Mouse (Mus musculus): Measurements from ENCODE around the gene Prpsap1.
"Not testable (repeated sequence)": the region's sequence is repeated elsewhere in the genome, so short reads cannot be mapped to it uniquely, and the experiment has no call there.

The Prpsap1 gene

GRCm38 (mm10) chr11:116515330-116516020 is 21.5 kb upstream of the Prpsap1 start:
- DNase-seq (ENCODE audit: low spot score in 2 of 2) = no peak

DNA sequence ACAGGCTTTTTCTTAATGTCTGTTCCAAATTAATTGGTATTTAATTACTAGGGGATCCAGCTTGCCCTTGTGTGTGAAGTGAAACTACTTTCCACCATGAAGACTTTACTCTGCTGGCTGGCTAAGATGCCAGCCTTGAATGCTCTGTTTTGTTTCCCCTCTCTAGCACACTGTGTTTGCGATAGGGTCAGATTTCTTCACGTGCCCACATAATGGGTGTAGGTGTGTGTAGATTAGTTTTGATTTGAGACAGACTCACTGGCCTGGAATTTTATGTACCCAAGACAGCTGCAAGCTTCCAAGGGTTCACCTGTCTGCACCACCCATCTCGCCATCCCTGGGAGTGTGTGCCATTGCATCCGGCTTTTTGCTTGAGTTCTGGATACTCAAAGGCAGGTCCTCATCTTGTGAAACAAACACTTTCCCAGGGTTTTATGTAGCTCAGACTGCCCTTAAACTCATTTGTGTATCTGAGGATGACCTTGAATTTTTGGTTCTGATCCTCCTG is 19.6 kb upstream of the Prpsap1 start:
- DNase-seq (ENCODE audit: low spot score in 2 of 2) = no peak

DNA sequence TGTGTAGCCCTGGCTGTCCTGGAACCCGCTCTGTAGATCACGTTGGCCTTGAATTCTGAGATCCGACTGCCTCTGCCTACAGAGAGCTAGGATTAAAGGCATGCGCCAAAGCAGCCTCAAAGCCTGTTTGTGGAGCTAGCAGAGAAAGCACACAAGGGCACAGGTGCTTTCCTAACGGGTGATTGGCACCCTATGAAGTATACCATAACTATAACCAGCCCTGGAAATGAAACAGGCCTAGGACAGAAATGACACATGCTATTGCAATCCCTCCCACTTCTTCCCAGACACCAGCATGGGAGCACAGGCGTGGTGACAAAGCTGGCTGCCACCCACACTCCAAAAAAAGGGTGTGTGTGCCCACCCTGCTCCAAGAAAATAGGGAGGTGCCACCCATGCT is 19.0 kb upstream of the Prpsap1 start:
- DNase-seq (ENCODE audit: low spot score in 2 of 2) = no peak

- no peak for DNase-seq (ENCODE audit: low spot score in 2 of 2)
Measured at GRCm38 (mm10) chr11:116512154-116512553, 18.2 kb upstream of the Prpsap1 start.

DNA sequence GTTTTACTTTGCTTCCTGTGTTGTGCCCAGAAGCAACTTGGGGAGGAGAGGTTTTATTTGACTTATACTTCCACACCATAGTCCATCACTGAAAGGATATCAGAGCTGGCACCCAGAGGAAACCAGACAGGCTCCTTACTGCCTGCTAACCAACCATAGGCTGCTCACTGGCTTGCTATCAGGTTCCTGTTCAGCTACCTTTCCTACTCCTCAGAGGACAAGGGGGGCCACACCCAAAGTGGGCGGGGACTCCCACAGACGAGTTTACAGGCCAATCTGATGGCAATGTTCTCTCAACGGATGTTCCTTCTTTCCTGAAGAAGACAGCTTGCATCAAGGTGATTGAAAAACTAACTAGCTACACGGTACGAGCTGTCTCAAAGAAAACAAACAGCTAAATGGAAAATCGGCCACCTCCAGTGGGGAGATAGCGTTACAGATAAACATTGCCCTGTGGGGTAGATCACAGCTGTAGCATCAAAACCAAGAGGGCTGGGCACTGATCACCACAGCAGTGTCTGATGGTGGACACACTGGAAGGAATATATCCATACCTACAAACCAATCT is 17.4 kb upstream of the Prpsap1 start:
- DNase-seq (ENCODE audit: low spot score in 2 of 2) = no peak

DNA sequence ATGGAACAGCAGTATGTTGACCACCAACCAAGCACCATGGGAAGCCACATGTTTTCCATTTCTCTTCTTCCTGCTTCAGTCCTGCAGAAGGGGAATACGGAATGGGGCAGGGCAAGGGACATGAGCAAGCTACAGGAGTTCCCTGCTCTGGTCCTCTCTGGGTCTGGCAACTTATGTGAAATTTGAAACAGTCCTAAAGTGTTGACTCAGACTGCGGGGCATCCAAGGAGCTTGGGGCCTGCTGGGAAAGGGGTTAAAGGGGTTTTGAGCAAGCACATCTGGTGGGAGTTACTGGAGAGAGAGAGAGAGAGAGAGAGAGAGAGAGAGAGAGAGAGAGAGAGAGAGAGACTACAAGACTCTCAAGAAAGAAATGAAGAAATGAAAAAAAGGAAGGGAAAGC is 14.7 kb upstream of the Prpsap1 start:
- DNase-seq (ENCODE audit: low spot score in 2 of 2) = no peak

DNA sequence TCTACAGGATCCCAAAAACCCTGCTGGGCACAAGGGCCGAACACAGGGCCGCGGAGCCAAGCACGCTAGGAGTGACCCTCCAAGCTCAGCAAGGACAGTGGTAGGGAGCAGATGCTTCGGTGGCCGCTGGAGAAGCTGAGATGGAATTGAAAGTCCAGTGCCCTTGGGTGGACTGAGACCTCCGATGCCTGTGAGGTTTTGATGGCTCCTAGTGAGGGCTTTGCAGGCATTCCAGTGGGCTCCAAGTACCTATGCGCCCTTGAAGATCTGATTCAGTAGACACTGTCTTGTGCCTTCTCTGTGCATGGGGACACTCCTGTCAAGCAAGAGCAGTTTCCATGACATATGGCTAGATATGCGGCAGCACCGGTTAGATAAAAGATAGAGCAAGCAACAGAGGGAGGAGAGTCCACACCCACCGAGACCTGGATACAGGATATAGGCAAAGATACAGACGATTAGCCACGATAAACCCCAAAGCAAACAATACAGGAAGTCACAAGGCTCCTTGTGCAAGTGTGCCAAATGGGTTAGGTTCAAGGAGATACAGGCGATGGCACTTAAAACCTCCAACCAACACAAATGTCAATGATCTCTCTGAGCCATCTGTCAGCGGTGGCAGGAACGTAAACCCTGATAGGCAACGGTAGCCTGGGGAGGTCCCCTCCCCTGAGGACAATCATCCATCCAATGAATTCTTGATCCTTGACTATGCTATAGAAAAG is 12.3 kb upstream of the Prpsap1 start:
- no peak for DNase-seq (ENCODE audit: low spot score in 2 of 2)

DNA sequence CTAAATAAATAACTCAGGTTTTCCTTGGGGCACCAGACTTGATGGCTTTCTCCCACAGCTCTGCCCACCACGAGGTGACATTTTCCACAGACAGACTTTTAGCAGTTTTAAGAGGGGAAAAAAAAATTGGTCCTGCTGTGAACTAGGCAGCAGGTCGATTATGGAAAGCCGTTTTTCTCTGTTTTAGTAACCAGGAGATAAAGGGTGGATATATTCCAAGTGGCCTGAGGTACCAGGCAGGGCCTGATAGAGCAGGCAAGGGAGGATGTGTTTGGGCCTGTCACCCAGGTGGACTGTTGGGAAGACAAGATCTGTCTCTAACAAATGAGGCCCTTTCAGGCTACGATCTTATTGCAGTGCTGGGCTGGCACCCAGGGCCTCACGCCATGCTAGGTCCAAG is 11.6 kb upstream of the Prpsap1 start:
- no peak for DNase-seq (ENCODE audit: low spot score in 2 of 2)

DNA sequence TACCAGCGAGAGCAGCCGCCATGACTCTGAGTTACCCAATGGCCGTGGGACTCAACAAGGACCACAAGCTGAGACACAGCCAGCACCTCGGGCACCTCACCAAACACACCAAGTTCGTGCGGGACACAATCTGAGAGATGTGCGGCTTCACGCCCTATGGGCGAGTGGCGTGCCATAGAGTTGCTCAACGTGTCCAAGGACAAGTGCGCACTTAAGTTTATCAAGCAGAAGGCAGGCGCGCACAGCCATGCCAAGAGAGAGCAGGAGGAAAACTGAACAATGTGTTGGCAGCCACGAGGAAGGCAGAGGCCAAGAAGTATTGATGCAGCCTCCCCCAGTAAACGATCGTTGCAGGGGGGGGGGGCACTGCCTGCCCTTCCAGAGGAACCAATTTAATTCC is 10.5 kb upstream of the Prpsap1 start:
- no peak for DNase-seq (ENCODE audit: low spot score in 2 of 2)

GRCm38 (mm10) chr11:116501005-116501746 is 7.2 kb upstream of the Prpsap1 start:
- DNase-seq (ENCODE audit: low spot score in 2 of 2) = peak in 1 of 2 experiments; percentile 26

- DNase-seq (ENCODE audit: low spot score in 2 of 2) = no peak
Measured at GRCm38 (mm10) chr11:116499018-116499417, 5.0 kb upstream of the Prpsap1 start.

DNA sequence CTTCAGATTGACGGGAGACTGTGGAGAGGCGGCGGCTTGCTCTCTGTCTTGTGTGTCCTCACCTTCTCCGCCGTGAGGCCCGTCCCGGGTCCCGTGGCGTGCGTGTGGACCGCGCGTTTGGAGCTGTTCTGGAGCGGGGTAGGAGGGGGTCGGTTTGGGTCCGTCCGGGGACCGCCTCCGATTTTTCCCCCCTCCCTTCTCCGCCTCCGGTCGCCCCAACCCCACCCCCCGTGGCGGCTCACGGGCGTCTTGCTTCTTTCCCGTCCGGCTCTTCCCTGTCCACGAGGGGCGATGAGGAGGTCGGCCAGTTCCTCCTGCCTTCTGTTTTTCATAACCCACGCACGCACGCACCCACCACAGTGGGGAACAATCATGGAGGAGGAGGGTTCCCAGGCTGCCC is 4.6 kb upstream of the Prpsap1 start:
- DNase-seq (ENCODE audit: low spot score in 2 of 2) = no peak

GRCm38 (mm10) chr11:116497313-116497712 is 3.3 kb upstream of the Prpsap1 start:
- no peak for DNase-seq (ENCODE audit: low spot score in 2 of 2)

DNA sequence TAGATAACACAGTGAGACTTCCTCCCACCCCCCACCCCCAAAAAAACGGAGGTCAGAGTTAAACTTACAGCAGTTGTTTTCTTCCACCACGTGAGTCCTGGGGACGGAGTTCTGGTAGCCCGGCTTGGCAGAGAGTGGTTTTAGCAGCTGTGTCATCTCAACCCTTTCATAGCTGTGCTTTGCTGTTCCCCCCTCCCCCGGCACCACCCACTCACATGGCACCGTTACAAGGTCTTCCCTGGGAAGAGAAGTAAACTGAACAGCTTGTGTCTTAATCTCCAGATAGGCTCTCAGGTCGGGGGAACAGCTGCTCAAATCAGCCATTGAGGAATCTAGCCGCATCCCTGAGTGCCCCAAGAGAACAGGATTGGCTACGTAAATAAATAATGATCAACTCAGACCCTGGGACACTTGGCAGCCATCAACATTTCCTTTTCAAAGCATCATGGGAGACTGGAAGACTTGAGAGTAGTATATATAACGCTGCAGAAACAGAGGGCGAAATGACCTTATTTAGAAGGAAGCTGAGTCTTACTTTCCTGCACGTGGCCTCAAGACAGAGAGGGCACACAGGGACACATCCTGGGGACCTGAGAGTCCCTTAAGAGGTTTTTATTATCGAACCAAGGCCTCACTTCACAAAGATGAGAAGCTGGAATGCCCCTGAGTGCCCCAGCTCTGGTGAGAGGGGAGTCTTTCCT is 622 bp upstream of the Prpsap1 start:
- peak in 1 of 2 experiments; percentile 39 for DNase-seq (ENCODE audit: low spot score in 2 of 2)

GRCm38 (mm10) chr11:116493191-116493590 is 811 bp downstream of the Prpsap1 start:
- DNase-seq (ENCODE audit: low spot score in 2 of 2) = no peak

DNA sequence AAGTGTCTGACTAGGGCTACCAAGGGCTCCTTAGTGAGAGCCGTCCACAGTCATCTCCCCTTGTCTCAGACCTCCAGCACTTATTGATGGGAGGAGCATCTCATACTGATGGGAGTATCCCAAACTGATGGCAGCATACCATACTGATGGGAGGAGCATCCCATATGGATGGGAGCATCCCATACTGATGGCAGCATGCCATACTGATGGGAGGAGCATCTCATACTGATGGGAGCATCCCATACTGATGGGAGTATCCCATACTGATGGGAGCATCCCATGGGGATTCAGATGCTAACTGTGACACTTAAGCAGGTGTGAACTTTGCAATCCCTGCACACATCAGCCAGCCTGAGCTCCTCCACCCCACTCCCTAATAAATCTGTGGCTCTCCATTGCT is 1.5 kb downstream of the Prpsap1 start:
- not testable (repeated sequence) for DNase-seq (ENCODE audit: low spot score in 2 of 2)

- no peak for DNase-seq (ENCODE audit: low spot score in 2 of 2)
Measured at GRCm38 (mm10) chr11:116491338-116491737, 2.7 kb downstream of the Prpsap1 start.

DNA sequence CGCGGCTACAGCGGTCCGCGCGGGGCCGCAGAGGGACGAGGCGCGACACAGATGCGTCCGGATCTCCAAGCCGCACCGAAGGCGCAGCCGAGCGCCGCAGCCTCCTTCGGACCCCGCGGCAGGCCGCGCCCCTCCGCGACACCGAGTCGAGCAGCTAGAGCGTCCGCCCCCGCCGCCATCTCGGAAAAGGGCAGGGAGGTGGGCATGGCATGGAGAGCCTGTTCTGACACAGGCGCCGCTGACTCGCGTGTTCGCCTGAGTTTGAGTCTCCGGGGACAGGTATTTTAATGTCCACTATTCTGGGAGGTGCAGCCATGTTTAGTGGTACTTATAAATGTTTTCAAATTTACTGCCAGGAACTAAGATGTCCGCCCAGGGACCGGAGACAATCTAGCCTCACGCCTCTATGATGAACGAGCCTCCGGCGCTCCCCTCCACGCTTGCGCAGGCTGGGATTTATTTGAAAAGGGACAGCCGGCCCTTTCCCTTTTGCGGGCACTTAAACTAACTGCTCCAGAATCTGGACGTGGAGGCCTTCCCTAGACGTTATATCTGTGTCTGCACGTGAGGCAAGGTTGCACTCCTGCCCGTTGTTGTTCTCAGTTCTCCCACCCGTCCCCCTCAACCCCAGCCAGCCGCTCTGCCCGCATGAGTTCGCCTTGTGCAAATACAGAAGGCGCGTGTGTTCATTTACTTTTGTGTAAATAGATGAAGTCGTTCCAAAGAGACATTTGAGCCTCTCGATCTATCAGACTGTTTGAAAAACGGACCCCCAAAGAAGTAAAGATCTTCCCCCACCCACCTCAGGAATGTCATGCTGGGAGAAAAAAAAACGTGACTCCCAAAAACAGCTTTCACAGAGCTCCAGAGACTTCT is 3.5 kb downstream of the Prpsap1 start:
- peak; percentile 69 to 88 for DNase-seq (ENCODE audit: low spot score in 2 of 2)

- DNase-seq (ENCODE audit: low spot score in 2 of 2) = no peak
Measured at GRCm38 (mm10) chr11:116489771-116490231, 4.2 kb downstream of the Prpsap1 start.

DNA sequence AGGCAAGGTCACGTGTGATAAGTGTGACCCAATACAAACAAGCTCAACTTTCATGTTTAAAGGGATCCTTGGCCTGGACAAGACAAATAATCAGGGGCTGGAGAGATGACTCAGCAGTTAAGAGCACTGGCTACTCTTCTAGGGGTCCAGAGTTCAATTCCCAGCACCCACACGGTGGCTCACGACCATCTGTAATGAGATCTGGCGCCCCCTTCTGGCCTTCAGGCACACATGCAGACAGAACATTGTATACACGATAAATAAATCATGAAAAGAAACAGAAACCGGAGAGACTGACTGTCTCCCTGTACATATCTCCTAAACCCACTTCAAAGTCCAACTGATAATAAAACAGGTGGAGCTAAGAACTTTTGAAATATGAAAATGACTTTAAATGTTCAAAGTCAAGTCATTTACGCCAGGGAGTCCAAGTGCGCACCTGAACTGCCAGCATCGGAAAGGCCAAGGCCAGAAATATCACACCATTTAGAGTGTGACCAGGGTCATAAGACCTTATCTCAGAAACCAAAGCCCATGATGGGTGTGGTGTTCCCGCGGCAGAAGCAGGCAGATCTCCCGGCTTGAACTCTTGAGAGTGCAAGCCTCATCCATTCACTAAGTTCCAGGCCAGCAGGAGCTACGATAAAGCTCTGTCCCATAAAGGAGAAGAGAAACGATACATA is 5.2 kb downstream of the Prpsap1 start:
- no peak for DNase-seq (ENCODE audit: low spot score in 2 of 2)
